Mouse (Mus musculus) cerebellum, postnatal 10 days (tissue): ENCODE data around the gene Babam2.

ENCODE experiments used
- DNase-seq, 2 experiments: peaks; one replicate each; pipeline ENCODE4 v3.0.0; 2021; ENCODE audit warnings: mixed read lengths in 2 of 2

Babam2 gene

GRCm38 (mm10) chr5:32089481-32089880 lies 392.0 kb downstream of the Babam2 start:
- no peak for DNase-seq

GRCm38 (mm10) chr5:32092281-32092680 lies 394.8 kb downstream of the Babam2 start:
- DNase-seq: no peak

GRCm38 (mm10) chr5:32098691-32099090 lies 401.2 kb downstream of the Babam2 start:
- DNase-seq: no peak

- DNase-seq: peak; percentile 80 to 85
Observed at GRCm38 (mm10) chr5:32102484-32102883, 405.0 kb downstream of the Babam2 start.

GRCm38 (mm10) chr5:32102971-32103431 lies 405.5 kb downstream of the Babam2 start:
- DNase-seq: peak; percentile 63 to 70

- no peak for DNase-seq
Observed at GRCm38 (mm10) chr5:32103545-32103944, 406.1 kb downstream of the Babam2 start.

- peak; percentile 55 to 60 for DNase-seq
Observed at GRCm38 (mm10) chr5:32104119-32104990, 406.9 kb downstream of the Babam2 start.

GRCm38 (mm10) chr5:32106473-32107140 lies 409.1 kb downstream of the Babam2 start:
- no peak for DNase-seq

- DNase-seq: no peak
Observed at GRCm38 (mm10) chr5:32110651-32111050, 413.2 kb downstream of the Babam2 start.

GRCm38 (mm10) chr5:32112206-32112916 lies 414.9 kb downstream of the Babam2 start:
- no peak for DNase-seq

- no peak for DNase-seq
Observed at GRCm38 (mm10) chr5:32120901-32121376, 423.5 kb downstream of the Babam2 start.

GRCm38 (mm10) chr5:32121936-32122335 lies 424.5 kb downstream of the Babam2 start:
- DNase-seq: no peak

- DNase-seq: no peak
Observed at GRCm38 (mm10) chr5:32122363-32122762, 424.9 kb downstream of the Babam2 start.

GRCm38 (mm10) chr5:32124957-32125356 lies 427.5 kb downstream of the Babam2 start:
- DNase-seq: no peak

- DNase-seq: peak; percentile 60 to 61
Observed at GRCm38 (mm10) chr5:32127226-32127625, 429.7 kb downstream of the Babam2 start.

GRCm38 (mm10) chr5:32127927-32128326 lies 430.4 kb downstream of the Babam2 start:
- DNase-seq: peak; percentile 84 to 85

- DNase-seq: peak; percentile 84
Observed at GRCm38 (mm10) chr5:32132971-32133501, 435.6 kb downstream of the Babam2 start.

- peak; percentile 74 to 77 for DNase-seq
Observed at GRCm38 (mm10) chr5:32133549-32134004, 436.1 kb downstream of the Babam2 start.

GRCm38 (mm10) chr5:32134051-32134732 lies 436.7 kb downstream of the Babam2 start:
- peak in 1 of 2 experiments; percentile 35 for DNase-seq
